Mouse (Mus musculus) stomach, embryonic 15.5 days (tissue): ENCODE measurements around the gene Aoc3. TPM values are rescaled to one million over a fixed set of nuclear protein-coding genes. Genes with fewer than 3 reads are reported as not detected.
"Not testable (repeated sequence)": the region's sequence is repeated elsewhere in the genome, so short reads cannot be mapped to it uniquely, and the experiment has no call there.

Experiments used
- ATAC-seq: fragments of 200-750 bp; cut with Nextera tagmentation; 2 replicates; pipeline ENCODE4 v1.8.0; 2017; ENCODE audit warnings: low read depth, moderate number of reproducible peaks, moderate TSS enrichment; ENCODE audit not compliant: insufficient read depth, low FRiP score
- H3K27ac ChIP-seq: fragments of 300-500 bp; sonication (generic); 2 replicates; pipeline ENCODE4 v1.5.1; 2015; ENCODE audit warnings: mild to moderate bottlenecking, inconsistent platforms
- H3K27me3 ChIP-seq: fragments of 300-500 bp; sonication (generic); replicated peaks from 2 replicates; pipeline ENCODE4 v1.6.1; 2015; ENCODE audit warnings: inconsistent platforms
- H3K36me3 ChIP-seq: fragments of 300-500 bp; sonication (generic); 2 replicates; pipeline ENCODE4 v1.6.1; 2015; ENCODE audit warnings: inconsistent platforms
- H3K4me1 ChIP-seq: fragments of 300-500 bp; sonication (generic); 2 replicates; pipeline ENCODE4 v1.6.1; 2015; ENCODE audit warnings: inconsistent platforms
- H3K4me2 ChIP-seq: fragments of 300-500 bp; sonication (generic); 2 replicates; pipeline ENCODE4 v1.6.1; 2015; ENCODE audit warnings: mild to moderate bottlenecking, inconsistent platforms
- H3K4me3 ChIP-seq: fragments of 300-500 bp; sonication (generic); replicated peaks from 2 replicates; pipeline ENCODE4 v1.5.1; 2015; ENCODE audit warnings: inconsistent platforms
- H3K9ac ChIP-seq: fragments of 300-500 bp; sonication (generic); 2 replicates; pipeline ENCODE4 v1.6.1; 2015; ENCODE audit warnings: inconsistent platforms
- H3K9me3 ChIP-seq: fragments of 300-500 bp; sonication (generic); 2 replicates; pipeline ENCODE4 v1.6.1; 2016; ENCODE audit warnings: inconsistent platforms
- WGBS: fragments of 180-500 bp; shearing (Covaris S2); methylation state at CpG from one replicate; pipeline ENCODE4 v1.1.7; 2015; 5-methylcytosine and 5-hydroxymethylcytosine counted together
- polyA plus RNA-seq: library from polyadenylated mRNA; unstranded; fragments of >200 nt; fragmentation: Nextera tagmentation; extraction: Ambion mirVana; gene quantifications from 2 replicates; pipeline ENCODE4 v1.2.1, GENCODE M21; 2015

Gene Aoc3
- polyA plus RNA-seq, 1 experiment from 2014 or later: 3.0 TPM

DNA sequence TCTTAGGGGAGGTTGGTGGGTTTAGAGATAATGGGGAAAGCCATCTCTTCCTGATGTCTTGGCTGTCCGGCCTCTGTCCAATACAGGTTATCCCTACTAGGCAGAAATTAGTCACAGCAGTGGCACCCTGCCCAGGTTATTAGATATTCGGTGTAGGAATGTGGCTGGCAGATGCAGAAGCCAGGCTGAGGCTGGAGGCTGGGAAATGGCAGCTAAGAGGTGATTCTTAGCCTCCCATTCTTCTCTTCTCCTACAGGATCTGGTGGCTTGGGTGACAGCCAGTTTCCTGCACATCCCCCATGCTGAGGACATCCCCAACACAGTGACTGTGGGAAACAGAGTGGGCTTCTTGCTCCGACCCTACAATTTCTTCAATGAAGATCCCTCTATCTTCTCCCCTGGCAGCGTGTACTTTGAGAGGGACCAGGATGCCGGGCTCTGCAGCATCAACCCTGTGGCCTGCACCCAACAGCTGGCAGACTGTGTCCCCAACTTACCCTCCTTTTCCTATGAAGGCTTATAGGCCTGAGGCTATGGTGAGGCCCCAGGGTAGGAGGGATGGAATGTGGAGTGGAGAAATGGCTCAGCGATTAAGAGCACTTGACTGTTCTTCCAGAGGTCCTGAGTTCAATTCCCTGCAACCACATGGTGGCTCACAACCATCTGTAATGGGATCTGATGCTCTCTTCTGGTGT is 1.3 kb upstream of the Aoc3 start:
- Histone ChIP-seq H3K4me3 (no peak overlapping the region), H3K4me1 (0 out of 2 replicates have a peak, but pooled peaks cover 3% of the 10 kb centered on the region), H3K27ac (no peak overlapping the region), H3K27me3 (no peaks in the 10 kb centered on the region), H3K9me3 (no peaks in the 10 kb centered on the region), H3K4me2 (no peak overlapping the region), H3K36me3 (peaks cover 16% of the 10 kb centered on the region), H3K9ac (no peak overlapping the region)
- 80% methylated on average over 6 of the region's 6 CpGs for WGBS
- no peak for ATAC-seq

DNA sequence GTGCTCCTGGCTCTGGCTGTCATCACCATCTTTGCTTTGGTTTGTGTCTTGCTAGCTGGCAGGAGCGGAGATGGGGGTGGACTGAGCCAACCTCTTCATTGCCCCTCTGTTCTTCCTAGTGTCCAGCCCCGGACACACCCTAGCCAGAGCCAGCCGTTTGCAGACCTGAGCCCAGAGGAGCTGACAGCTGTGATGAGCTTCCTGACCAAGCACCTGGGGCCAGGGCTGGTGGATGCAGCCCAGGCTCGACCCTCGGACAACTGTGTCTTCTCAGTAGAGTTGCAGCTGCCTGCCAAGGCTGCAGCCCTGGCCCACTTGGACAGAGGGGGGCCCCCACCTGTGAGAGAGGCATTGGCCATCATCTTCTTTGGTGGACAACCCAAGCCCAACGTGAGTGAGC is 556 bp downstream of the Aoc3 start:
- not testable (repeated sequence) for H3K4me2 ChIP-seq, H3K27me3 ChIP-seq, H3K9me3 ChIP-seq, H3K36me3 ChIP-seq, H3K4me1 ChIP-seq, ATAC-seq, H3K4me3 ChIP-seq, H3K9ac ChIP-seq
- WGBS: 70% methylated on average over 6 of the region's 6 CpGs
- peak overlapping the region; percentile 63; the same call in 1 of the 2 replicates for H3K27ac ChIP-seq

- Histone ChIP-seq H3K9ac (no peak overlapping the region), H3K4me3 (no peak overlapping the region), H3K4me2 (peak overlapping the region; percentile 24; the same call in 1 of the 2 replicates), H3K36me3 (no peaks in the 10 kb centered on the region), H3K4me1 (peaks cover 6% of the 10 kb centered on the region), H3K9me3 (no peaks in the 10 kb centered on the region), H3K27me3 (no peaks in the 10 kb centered on the region), H3K27ac (no peak overlapping the region)
- no peak for ATAC-seq
- 69% methylated on average over 3 of the region's 3 CpGs for WGBS
Measured at GRCm38 (mm10) chr11:101332537-101332936, 2.1 kb downstream of the Aoc3 start.

- H3K27me3 ChIP-seq: no peaks in the 10 kb centered on the region
- no peaks in the 10 kb centered on the region for H3K36me3 ChIP-seq
- H3K9me3 ChIP-seq: no peaks in the 10 kb centered on the region
- no peak overlapping the region for H3K9ac ChIP-seq
- H3K4me1 ChIP-seq: peaks cover 11% of the 10 kb centered on the region
- WGBS: 52% methylated on average over 10 of the region's 10 CpGs
- H3K4me2 ChIP-seq: peak overlapping the region; percentile 19; the same call in 1 of the 2 replicates
- H3K27ac ChIP-seq: no peak overlapping the region
- 0 out of 2 replicates have a peak overlapping the region, but pooled peaks have one; percentile 6 for H3K4me3 ChIP-seq
- ATAC-seq: no peak
Measured at GRCm38 (mm10) chr11:101334023-101334422, 3.6 kb downstream of the Aoc3 start.

- Histone ChIP-seq H3K4me3 (no peak overlapping the region), H3K27me3 (no peaks in the 10 kb centered on the region), H3K4me1 (peaks cover 11% of the 10 kb centered on the region), H3K4me2 (no peak overlapping the region), H3K36me3 (no peaks in the 10 kb centered on the region), H3K9me3 (no peaks in the 10 kb centered on the region), H3K27ac (no peak overlapping the region), H3K9ac (no peak overlapping the region)
- 18% methylated on average over 6 of the region's 6 CpGs for WGBS
- no peak for ATAC-seq
Measured at GRCm38 (mm10) chr11:101334516-101334915, 4.1 kb downstream of the Aoc3 start.

GRCm38 (mm10) chr11:101335685-101336084 is 5.3 kb downstream of the Aoc3 start:
- H3K4me1 ChIP-seq: peaks cover 10% of the 10 kb centered on the region
- no peak for ATAC-seq
- 73% methylated on average over 9 of the region's 9 CpGs for WGBS

DNA sequence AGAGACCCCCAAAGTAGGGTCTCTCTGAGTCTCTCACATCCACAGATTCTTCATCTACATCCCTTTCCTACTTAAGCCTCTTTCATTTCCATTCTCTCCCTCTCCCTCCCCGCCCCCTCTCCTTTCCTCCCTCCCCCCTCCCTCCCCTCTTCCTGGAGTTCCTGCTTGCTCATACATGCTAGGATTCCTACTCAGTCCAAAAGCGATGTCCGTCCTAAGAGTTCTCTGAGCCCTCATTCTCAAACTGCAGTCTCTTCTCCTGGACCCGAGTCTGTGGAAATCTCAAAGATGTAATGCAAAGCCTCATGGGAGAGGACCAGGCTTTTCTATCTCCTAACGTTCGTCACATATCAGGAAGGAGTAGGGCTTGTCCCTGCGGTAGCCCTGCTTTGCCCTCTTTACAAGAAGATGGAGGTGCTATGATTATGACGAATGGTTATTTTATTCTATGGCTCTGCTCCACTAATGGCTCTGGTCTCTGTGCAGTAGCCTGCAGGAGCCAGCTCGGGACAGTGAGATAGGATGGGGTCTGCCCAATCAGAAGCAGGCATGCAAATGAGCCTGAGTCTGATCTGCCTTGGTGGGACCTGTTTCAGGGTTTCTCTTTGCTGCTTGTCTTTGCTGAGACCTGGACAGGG is 7.8 kb downstream of the Aoc3 start:
- Histone ChIP-seq H3K4me1 (peaks cover 9% of the 10 kb centered on the region), H3K4me2 (peak overlapping the region; percentile 47), H3K9me3 (no peaks in the 10 kb centered on the region), H3K4me3 (peak overlapping the region; percentile 14), H3K27ac (peak overlapping the region; percentile 12; the same call in 1 of the 2 replicates), H3K27me3 (no peaks in the 10 kb centered on the region), H3K9ac (no peak overlapping the region), H3K36me3 (no peaks in the 10 kb centered on the region)
- peak; percentile 84; the same call in 1 of the 2 replicates for ATAC-seq
- 3% methylated on average over 9 of the region's 9 CpGs for WGBS

More at GRCm38 (mm10) chr11:101335685-101336084, 5.3 kb downstream of the Aoc3 start:
- no peaks in the 10 kb centered on the region for H3K9me3 ChIP-seq
- no peaks in the 10 kb centered on the region for H3K36me3 ChIP-seq
- no peak overlapping the region for H3K4me3 ChIP-seq
- no peak overlapping the region for H3K27ac ChIP-seq
- H3K27me3 ChIP-seq: no peaks in the 10 kb centered on the region
- H3K9ac ChIP-seq: no peak overlapping the region
- H3K4me2 ChIP-seq: no peak overlapping the region

GRCm38 (mm10) chr11:101347083-101347775 is 16.8 kb downstream of the Aoc3 start:
- H3K4me1 ChIP-seq: no peaks in the 10 kb centered on the region
- no peak overlapping the region for H3K27ac ChIP-seq
- 67% methylated on average over 10 of the region's 10 CpGs for WGBS
- no peaks in the 10 kb centered on the region for H3K9me3 ChIP-seq
- no peaks in the 10 kb centered on the region for H3K36me3 ChIP-seq
- no peak overlapping the region for H3K9ac ChIP-seq
- no peak overlapping the region for H3K4me3 ChIP-seq
- no peaks in the 10 kb centered on the region for H3K27me3 ChIP-seq
- no peak overlapping the region for H3K4me2 ChIP-seq
- ATAC-seq: no peak

DNA sequence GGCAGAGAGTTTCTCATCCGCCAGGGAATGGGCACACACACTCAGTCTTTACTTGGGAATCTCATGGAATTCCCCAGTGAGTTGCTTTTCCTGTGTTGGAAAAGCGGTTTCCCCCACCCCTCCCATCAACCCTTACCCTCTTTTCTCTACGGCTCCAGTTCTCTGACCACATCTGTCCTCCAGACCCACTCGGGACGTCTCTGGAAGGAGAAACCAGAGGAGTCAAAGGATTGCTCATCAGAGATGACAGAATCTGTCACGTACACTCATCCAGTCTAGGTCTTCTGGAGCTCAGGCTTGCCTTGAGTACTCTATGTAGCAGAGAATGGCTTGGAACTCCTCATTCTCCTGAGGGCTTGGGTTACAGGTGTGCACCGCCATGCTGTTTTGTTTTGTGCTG is 18.4 kb downstream of the Aoc3 start:
- Histone ChIP-seq H3K9ac (no peak overlapping the region), H3K36me3 (no peaks in the 10 kb centered on the region), H3K9me3 (no peaks in the 10 kb centered on the region), H3K27ac (no peak overlapping the region), H3K4me3 (no peak overlapping the region), H3K27me3 (no peaks in the 10 kb centered on the region), H3K4me2 (no peak overlapping the region), H3K4me1 (no peaks in the 10 kb centered on the region)
- WGBS: 67% methylated on average over 7 of the region's 7 CpGs
- ATAC-seq: no peak

- Histone ChIP-seq H3K9ac (no peak overlapping the region), H3K9me3 (no peaks in the 10 kb centered on the region), H3K36me3 (no peaks in the 10 kb centered on the region), H3K27ac (no peak overlapping the region), H3K4me1 (no peaks in the 10 kb centered on the region), H3K4me3 (no peak overlapping the region), H3K4me2 (no peak overlapping the region), H3K27me3 (no peaks in the 10 kb centered on the region)
- ATAC-seq: no peak
- WGBS: 69% methylated on average over 3 of the region's 3 CpGs
Measured at GRCm38 (mm10) chr11:101349216-101349615, 18.8 kb downstream of the Aoc3 start.

DNA sequence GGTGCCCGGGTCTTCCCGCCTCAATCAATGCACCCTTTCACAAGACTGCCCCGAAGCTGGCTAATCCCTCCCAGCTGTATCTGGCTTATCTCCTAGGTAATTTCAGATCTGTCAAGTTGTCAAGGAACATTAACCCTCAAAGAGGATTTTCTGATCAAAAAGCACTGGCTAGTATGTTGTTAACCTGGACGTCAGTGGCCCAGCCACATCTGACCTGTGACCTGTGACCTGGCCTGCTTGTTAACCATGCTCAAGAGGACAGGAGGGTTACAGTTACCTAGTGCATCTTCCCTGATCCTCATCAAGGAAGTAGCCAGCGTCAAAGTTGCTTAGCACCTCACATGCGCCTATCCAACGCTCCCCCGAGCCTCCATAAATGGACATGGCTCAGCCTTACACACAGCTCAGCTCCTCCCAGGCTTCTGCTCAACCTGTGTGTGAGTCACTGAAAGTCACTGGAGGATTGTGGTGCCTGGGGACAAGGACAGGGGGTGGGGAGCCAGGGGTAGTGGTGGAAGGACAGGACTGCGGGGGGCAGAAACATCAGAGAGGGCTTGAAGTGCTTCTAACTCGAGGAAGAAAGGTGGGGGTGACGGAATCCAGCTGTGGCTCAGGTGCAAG is 20.8 kb downstream of the Aoc3 start:
- no peaks in the 10 kb centered on the region for H3K9me3 ChIP-seq
- H3K36me3 ChIP-seq: no peaks in the 10 kb centered on the region
- WGBS: 49% methylated on average over 11 of the region's 11 CpGs
- H3K4me3 ChIP-seq: no peak overlapping the region
- no peak overlapping the region for H3K9ac ChIP-seq
- H3K27me3 ChIP-seq: no peaks in the 10 kb centered on the region
- ATAC-seq: no peak
- H3K4me2 ChIP-seq: no peak overlapping the region
- H3K4me1 ChIP-seq: no peaks in the 10 kb centered on the region
- H3K27ac ChIP-seq: no peak overlapping the region

DNA sequence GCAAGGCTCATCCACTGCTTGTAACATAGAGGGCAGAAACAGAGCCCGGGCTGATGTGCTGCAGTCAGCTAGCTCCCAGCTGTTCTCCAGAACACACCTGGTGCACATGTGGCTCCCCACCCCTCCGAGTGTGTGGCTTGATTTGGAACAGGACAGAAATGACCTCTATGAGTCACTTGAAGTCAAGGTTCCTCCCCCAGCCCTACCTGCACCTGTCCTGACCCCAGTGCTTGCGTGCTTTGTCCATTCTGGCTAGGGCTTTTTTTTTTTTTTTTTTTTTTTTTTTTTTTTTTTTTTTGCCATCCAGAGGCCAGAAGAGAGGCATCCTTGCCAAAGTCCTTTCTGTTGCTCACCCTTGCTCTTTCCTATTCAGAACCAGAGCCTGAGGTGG is 21.3 kb downstream of the Aoc3 start:
- H3K4me2 ChIP-seq: no peak overlapping the region
- no peaks in the 10 kb centered on the region for H3K27me3 ChIP-seq
- H3K9ac ChIP-seq: no peak overlapping the region
- no peak for ATAC-seq
- H3K4me1 ChIP-seq: no peaks in the 10 kb centered on the region
- H3K36me3 ChIP-seq: no peaks in the 10 kb centered on the region
- H3K9me3 ChIP-seq: no peaks in the 10 kb centered on the region
- H3K27ac ChIP-seq: no peak overlapping the region
- H3K4me3 ChIP-seq: no peak overlapping the region
- WGBS: 48% methylated on average over 3 of the region's 3 CpGs
